Mouse (Mus musculus) intestine, embryonic 16.5 days (tissue): ENCODE results near the gene Gtf3c5. TPM values are rescaled to one million over a fixed set of nuclear protein-coding genes. Genes with fewer than 3 reads are reported as not detected.
A peak's percentile ranks its signal among the peaks of the same experiment; 100 is the strongest.

ENCODE experiments used
- ATAC-seq: fragments of 200-750 bp; cut with Nextera tagmentation; 2 replicates; pipeline ENCODE4 v1.8.0; 2017; ENCODE audit warnings: moderate TSS enrichment, moderate library complexity
- H3K27ac ChIP-seq: fragments of 300-500 bp; sonication (generic); 2 replicates; pipeline ENCODE4 v1.5.1; 2014; ENCODE audit warnings: mild to moderate bottlenecking, low read length
- H3K27me3 ChIP-seq: fragments of 300-500 bp; sonication (generic); replicated peaks from 2 replicates; pipeline ENCODE4 v1.6.1; 2014; ENCODE audit warnings: low read length, control low read depth, mixed read lengths; ENCODE audit not compliant: control insufficient read depth, insufficient read depth
- H3K36me3 ChIP-seq: fragments of 300-500 bp; sonication (generic); 2 replicates; pipeline ENCODE4 v1.6.1; 2014; ENCODE audit warnings: low read length, control low read depth; ENCODE audit not compliant: control insufficient read depth, insufficient read depth
- H3K4me1 ChIP-seq: fragments of 300-500 bp; sonication (generic); 2 replicates; pipeline ENCODE4 v1.6.1; 2014; ENCODE audit warnings: low read length, control low read depth, mixed read lengths; ENCODE audit not compliant: control insufficient read depth, insufficient read depth
- H3K4me2 ChIP-seq: fragments of 300-500 bp; sonication (generic); 2 replicates; pipeline ENCODE4 v1.6.1; 2014; ENCODE audit warnings: low read depth, low read length, control low read depth
- H3K4me3 ChIP-seq: fragments of 300-500 bp; sonication (generic); 2 replicates; pipeline ENCODE4 v1.5.1; 2014; ENCODE audit warnings: mild to moderate bottlenecking, low read length
- H3K9ac ChIP-seq: fragments of 300-500 bp; sonication (generic); 2 replicates; pipeline ENCODE4 v1.6.1; 2014; ENCODE audit warnings: low read depth, low read length
- H3K9me3 ChIP-seq: fragments of 300-500 bp; sonication (generic); 2 replicates; pipeline ENCODE4 v1.6.1; 2016; ENCODE audit warnings: low read length, control low read depth; ENCODE audit not compliant: control insufficient read depth
- WGBS: fragments of 180-500 bp; shearing (Covaris S2); extraction: QIAGEN DNeasy Blood & Tissue Kit; methylation state at CpG from one replicate; pipeline ENCODE4 v1.1.7; 2014; 5-methylcytosine and 5-hydroxymethylcytosine counted together
- polyA plus RNA-seq: library from polyadenylated mRNA; unstranded; fragments of >200 nt; fragmentation: Nextera tagmentation; extraction: Ambion mirVana; gene quantifications from 2 replicates; pipeline ENCODE4 v1.2.1, GENCODE M21; 2015

The Gtf3c5 gene
- polyA plus RNA-seq, 1 experiment from 2014 or later, result 32.2 TPM

- H3K4me1 ChIP-seq, result peaks cover 41% of the 10 kb centered on the region
These were observed 58.2 kb downstream of the Gtf3c5 start for GRCm38 (mm10) chr2:28525219-28525942.

GRCm38 (mm10) chr2:28524406-28524805 lies 59.1 kb downstream of the Gtf3c5 start:
- no peak for ATAC-seq
- WGBS, result 82% methylated on average over 10 of the region's 10 CpGs
- peaks cover 37% of the 10 kb centered on the region for H3K4me1 ChIP-seq
- peak overlapping the region; percentile 83 for H3K27ac ChIP-seq
- no peaks in the 10 kb centered on the region for H3K36me3 ChIP-seq
- H3K9ac ChIP-seq, result 0 out of 2 replicates have a peak overlapping the region, but pooled peaks have one; percentile 3
- no peak overlapping the region for H3K4me2 ChIP-seq
- no peak overlapping the region for H3K4me3 ChIP-seq
- H3K9me3 ChIP-seq, result no peaks in the 10 kb centered on the region
- H3K27me3 ChIP-seq, result no peaks in the 10 kb centered on the region

More at GRCm38 (mm10) chr2:28525219-28525942, 58.2 kb downstream of the Gtf3c5 start:
- H3K36me3 ChIP-seq, result no peaks in the 10 kb centered on the region
- H3K9me3 ChIP-seq, result no peaks in the 10 kb centered on the region
- ATAC-seq, result peak; percentile 92
- H3K9ac ChIP-seq, result peak overlapping the region; percentile 37
- peak overlapping the region; percentile 19 for H3K4me2 ChIP-seq
- H3K4me3 ChIP-seq, result no peak overlapping the region
- WGBS, result 15% methylated on average over 11 of the region's 11 CpGs
- H3K27ac ChIP-seq, result peak overlapping the region; percentile 83
- H3K27me3 ChIP-seq, result no peaks in the 10 kb centered on the region

GRCm38 (mm10) chr2:28523643-28524117 lies 59.9 kb downstream of the Gtf3c5 start:
- Histone ChIP-seq H3K9ac (peak overlapping the region; percentile 32; the same call in 1 of the 2 replicates), H3K4me1 (peaks cover 37% of the 10 kb centered on the region), H3K4me2 (no peak overlapping the region), H3K36me3 (peaks cover 3% of the 10 kb centered on the region; the same call in 1 of the 2 replicates), H3K4me3 (no peak overlapping the region), H3K9me3 (no peaks in the 10 kb centered on the region), H3K27ac (no peak overlapping the region; the same call in 1 of the 2 replicates), H3K27me3 (no peaks in the 10 kb centered on the region)
- 23% methylated on average over 5 of the region's 5 CpGs for WGBS
- ATAC-seq, result peak; percentile 54

- H3K4me2 ChIP-seq, result no peak overlapping the region
- ATAC-seq, result no peak
- H3K9ac ChIP-seq, result no peak overlapping the region
- H3K27me3 ChIP-seq, result no peaks in the 10 kb centered on the region
- H3K4me1 ChIP-seq, result peaks cover 43% of the 10 kb centered on the region
- WGBS, result 83% methylated on average over 4 of the region's 4 CpGs
- H3K36me3 ChIP-seq, result peaks cover 3% of the 10 kb centered on the region; the same call in 1 of the 2 replicates
- H3K4me3 ChIP-seq, result no peak overlapping the region
- H3K9me3 ChIP-seq, result no peaks in the 10 kb centered on the region
- H3K27ac ChIP-seq, result no peak overlapping the region
These were observed 61.4 kb downstream of the Gtf3c5 start for GRCm38 (mm10) chr2:28522166-28522565.

GRCm38 (mm10) chr2:28521571-28522151 lies 61.9 kb downstream of the Gtf3c5 start:
- no peak overlapping the region for H3K4me2 ChIP-seq
- no peak overlapping the region for H3K4me3 ChIP-seq
- H3K27ac ChIP-seq, result no peak overlapping the region
- no peaks in the 10 kb centered on the region for H3K9me3 ChIP-seq
- no peaks in the 10 kb centered on the region for H3K27me3 ChIP-seq
- H3K4me1 ChIP-seq, result peaks cover 41% of the 10 kb centered on the region
- peaks cover 3% of the 10 kb centered on the region; the same call in 1 of the 2 replicates for H3K36me3 ChIP-seq
- no peak overlapping the region for H3K9ac ChIP-seq
- ATAC-seq, result no peak
- WGBS, result 82% methylated on average over 6 of the region's 6 CpGs

GRCm38 (mm10) chr2:28520581-28520980 lies 63.0 kb downstream of the Gtf3c5 start:
- Histone ChIP-seq H3K27me3 (no peaks in the 10 kb centered on the region), H3K9ac (no peak overlapping the region), H3K9me3 (no peaks in the 10 kb centered on the region), H3K27ac (no peak overlapping the region), H3K36me3 (peaks cover 3% of the 10 kb centered on the region; the same call in 1 of the 2 replicates), H3K4me1 (peaks cover 35% of the 10 kb centered on the region), H3K4me2 (no peak overlapping the region), H3K4me3 (no peak overlapping the region)
- no peak for ATAC-seq
- 76% methylated on average over 5 of the region's 5 CpGs for WGBS

- Histone ChIP-seq H3K4me3 (no peak overlapping the region), H3K4me1 (peaks cover 26% of the 10 kb centered on the region), H3K27me3 (no peaks in the 10 kb centered on the region), H3K36me3 (peaks cover 3% of the 10 kb centered on the region; the same call in 1 of the 2 replicates), H3K27ac (no peak overlapping the region), H3K4me2 (no peak overlapping the region), H3K9ac (no peak overlapping the region), H3K9me3 (no peaks in the 10 kb centered on the region)
- no peak for ATAC-seq
- 42% methylated on average over 2 of the region's 2 CpGs for WGBS
These were observed 65.3 kb downstream of the Gtf3c5 start for GRCm38 (mm10) chr2:28518231-28518630.

GRCm38 (mm10) chr2:28517206-28517909 lies 66.2 kb downstream of the Gtf3c5 start:
- Histone ChIP-seq H3K4me2 (no peak overlapping the region), H3K9ac (peak overlapping the region; percentile 38; the same call in 1 of the 2 replicates), H3K9me3 (no peaks in the 10 kb centered on the region), H3K27ac (peak overlapping the region; percentile 34), H3K36me3 (peaks cover 3% of the 10 kb centered on the region; the same call in 1 of the 2 replicates), H3K4me1 (peaks cover 25% of the 10 kb centered on the region), H3K27me3 (no peaks in the 10 kb centered on the region), H3K4me3 (no peak overlapping the region)
- peak; percentile 62 for ATAC-seq
- 32% methylated on average over 5 of the region's 5 CpGs for WGBS
